8 mouse cellular contexts compared by ENCODE assay signal in genomic region chr2:167071641-167072601, GRCm38 (mm10). TPM values are rescaled to one million over a fixed set of nuclear protein-coding genes. Genes with fewer than 3 reads are reported as not detected.
DNase-seq lines count a peak whose midpoint lies in the region; ATAC-seq lines count a peak whose summit lies in the region.

No protein-coding gene starts in this region.

- H3K27ac ChIP-seq in intestine, embryonic 14.5 days (ENCODE audit: low read depth), result peak overlapping the region; percentile 64

- H3K4me1 ChIP-seq in intestine, embryonic 14.5 days (replicated peaks; ENCODE audit: control insufficient read depth, insufficient read depth, low read length), result peaks cover 5% of the 10 kb centered on the region

- ATAC-seq in intestine, embryonic 14.5 days (replicated peaks; ENCODE audit: low FRiP score, low TSS enrichment, low read depth), result peak; percentile 93
- ATAC-seq in megakaryocyte progenitor cell, adult 5-6 weeks (replicated peaks; ENCODE audit: poor library complexity), result peak; percentile 87

- H3K9me3 ChIP-seq in intestine, embryonic 14.5 days (ENCODE audit: control insufficient read depth, low read length), result no peaks in the 10 kb centered on the region

- no peaks in the 10 kb centered on the region for H3K36me3 ChIP-seq in intestine, embryonic 14.5 days (ENCODE audit: control insufficient read depth, insufficient read depth, low read length)

- WGBS in intestine, embryonic 14.5 days, result 9% methylated on average over 22 of the region's 22 CpGs

- H3K27me3 ChIP-seq in intestine, embryonic 14.5 days (replicated peaks; ENCODE audit: control insufficient read depth, insufficient read depth, low read length), result no peaks in the 10 kb centered on the region

- DNase-seq in adrenal gland, adult 2 months, result peak; percentile 91
- DNase-seq in embryo, embryonic 11 days, result peak; percentile 97
- peak; percentile 83 for DNase-seq in gastrocnemius, postnatal 25 days
- DNase-seq in intestine, embryonic 14.5 days (ENCODE audit: low spot score), result peak; percentile 99
- DNase-seq in left cerebral cortex, postnatal 10 days (ENCODE audit: extremely low spot score in 1 of 2, low spot score in 2 of 2), result peak; percentile 93 to 95
- peak; percentile 96 to 98 for DNase-seq in right cerebral cortex, postnatal 10 days (ENCODE audit: low spot score in 2 of 2)
- DNase-seq in urinary bladder, postnatal 14 days (ENCODE audit: low spot score), result peak; percentile 97

- peak overlapping the region; percentile 61 for H3K4me2 ChIP-seq in intestine, embryonic 14.5 days (ENCODE audit: low read length)

- peak overlapping the region; percentile 45 for H3K4me3 ChIP-seq in intestine, embryonic 14.5 days (ENCODE audit: low read depth, low read length)

- intact Hi-C loops in left cerebral cortex, postnatal 10 days (cut with DNase I), result loop anchor here (2.0 to 5.0 kb wide), 3 partner anchors 130 to 205 kb away; no protein-coding TSS in a partner anchor

- H3K9ac ChIP-seq in intestine, embryonic 14.5 days (ENCODE audit: low read length), result peak overlapping the region; percentile 36

RNA-seq across cellular contexts. Expression of gene Znfx1, which starts 9.1 kb away (rescaled TPM):
- total RNA-seq in adrenal gland, adult 2 months (2021), result 10 to 100 TPM; 50.2 to 53.6 TPM
- polyA plus RNA-seq in adrenal gland, adult 2 months (2012; rRNA removed), result 29.5 and 31.9 TPM in 2 replicates
- 10 to 100 TPM; 19.3 to 21.6 TPM for total RNA-seq in gastrocnemius, postnatal 25 days (2021)
- 7.1 and 7.2 TPM in 2 replicates for polyA plus RNA-seq in intestine, embryonic 14.5 days (2014; fragmentation: Nextera tagmentation; extraction: Ambion mirVana)
- 10 to 100 TPM; 29.7 to 33.6 TPM for total RNA-seq in left cerebral cortex, postnatal 10 days (2021)
- 14.9 and 18.2 TPM in 2 replicates for total RNA-seq in megakaryocyte progenitor cell, adult 5-6 weeks (2015)
- 25.3 and 26.1 TPM in 2 replicates for total RNA-seq in megakaryocyte progenitor cell, adult 5-6 weeks (2017)

RNA-seq across cellular contexts. Expression of gene Ddx27, which starts 56.9 kb away (rescaled TPM):
- total RNA-seq in adrenal gland, adult 2 months (2021), result 10 to 100 TPM; 29.2 to 41.5 TPM
- 28.3 and 31.1 TPM in 2 replicates for polyA plus RNA-seq in adrenal gland, adult 2 months (2012; rRNA removed)
- 1 to 10 TPM; 5.5 to 6.8 TPM for total RNA-seq in gastrocnemius, postnatal 25 days (2021)
- polyA plus RNA-seq in intestine, embryonic 14.5 days (2014; fragmentation: Nextera tagmentation; extraction: Ambion mirVana), result 47.0 and 50.9 TPM in 2 replicates
- total RNA-seq in left cerebral cortex, postnatal 10 days (2021), result 10 to 100 TPM; 34.9 to 40.6 TPM
- 34.4 and 35.0 TPM in 2 replicates for total RNA-seq in megakaryocyte progenitor cell, adult 5-6 weeks (2015)
- total RNA-seq in megakaryocyte progenitor cell, adult 5-6 weeks (2017), result 105 and 132 TPM in 2 replicates

Comparison
In these comparisons a context has a peak if more than half of its experiments do, and no peak if none do; other contexts are left out.
1. Peak in every context shown above with its lines: DNase-seq, ATAC-seq, H3K4me3 ChIP-seq and H3K27ac ChIP-seq.